Mouse (Mus musculus): ENCODE results near the gene Camsap1. TPM values are rescaled to one million over a fixed set of nuclear protein-coding genes. Genes with fewer than 3 reads are reported as not detected.
A peak's percentile ranks its signal among the peaks of the same experiment; 100 is the strongest.

Camsap1 gene
- total and polyA plus RNA-seq, 3 experiments: 6.2 to 22.1 (median 17.2) TPM

GRCm38 (mm10) chr2:25914821-25915220 lies 68.3 kb downstream of the Camsap1 start:
- H3K36me3 ChIP-seq (replicated peaks in 1 of 2; ENCODE audit: control insufficient read depth in 1 of 2, insufficient read depth in 1 of 2, low read length in 1 of 2): no peaks in the 10 kb centered on the region
- peaks cover 0 to 12% of the 10 kb centered on the region in 2 experiments; a peak in 2 of 4 replicates for H3K4me1 ChIP-seq (ENCODE audit: control insufficient read depth in 1 of 2, insufficient read depth in 2 of 2)
- H3K4me3 ChIP-seq (replicated peaks in 1 of 3; ENCODE audit: low read depth in 2 of 3, low read length in 2 of 3, poor library complexity in 1 of 3): no peak overlapping the region
- no peak overlapping the region for H3K4me2 ChIP-seq (ENCODE audit: insufficient read depth, low read depth, poor library complexity, severe bottlenecking)
- no peak overlapping the region for H3K9ac ChIP-seq (ENCODE audit: insufficient read depth, low read depth)
- no peaks in the 10 kb centered on the region for H3K79me2 ChIP-seq (replicated peaks; ENCODE audit: control insufficient read depth, extremely low read depth, insufficient read depth, poor library complexity, severe bottlenecking)
- in situ Hi-C loops (cut with MboI; ENCODE audit: low pct_ligation_motif_present, low pct_unique_long_range_greater_than_20kb, low sequenced_read_pairs) (no loop called here), dilution Hi-C loops (cut with MboI; ENCODE audit: extremely low pct_ligation_motif_present, extremely low pct_unique_long_range_greater_than_20kb, low sequenced_read_pairs) (no loop called here)
- no peak overlapping the region for H3K27ac ChIP-seq (ENCODE audit: insufficient read depth, low read depth)
- DNase-seq (ENCODE audit: extremely low read depth): no peak
- H3K9me3 ChIP-seq (replicated peaks; ENCODE audit: low read length): no peaks in the 10 kb centered on the region
- no peak for TF ChIP-seq ZC3H11A (IDR thresholded peaks at IDR 0.05; ENCODE audit: low read depth, low read length)
- TF ChIP-seq TBP (conservative IDR thresholded peaks at IDR 0.05; ENCODE audit: low read depth, low read length): no peak
- TF ChIP-seq RAD21 (IDR thresholded peaks at IDR 0.05; ENCODE audit: low read depth, low read length): no peak
- TF ChIP-seq JUND (conservative IDR thresholded peaks at IDR 0.05; ENCODE audit: low read depth, low read length): no peak
- TF ChIP-seq HCFC1 (IDR thresholded peaks at IDR 0.05; ENCODE audit: low read depth, low read length): no peak
- no peak for TF ChIP-seq JUN (IDR thresholded peaks at IDR 0.05; ENCODE audit: insufficient read depth, low read depth, low read length)
- no peak for TF ChIP-seq UBTF (IDR thresholded peaks at IDR 0.05; ENCODE audit: low read depth, low read length)
- H3K27me3 ChIP-seq (replicated peaks): peaks cover 18% of the 10 kb centered on the region

GRCm38 (mm10) chr2:25914201-25914600 lies 68.9 kb downstream of the Camsap1 start:
- H3K27me3 ChIP-seq (replicated peaks): peaks cover 21% of the 10 kb centered on the region
- no peak for DNase-seq (ENCODE audit: extremely low read depth)
- no peak overlapping the region for H3K27ac ChIP-seq (ENCODE audit: insufficient read depth, low read depth)
- H3K9ac ChIP-seq (ENCODE audit: insufficient read depth, low read depth): no peak overlapping the region
- dilution Hi-C loops (cut with MboI; ENCODE audit: extremely low pct_ligation_motif_present, extremely low pct_unique_long_range_greater_than_20kb, low sequenced_read_pairs) (no loop called here), in situ Hi-C loops (cut with MboI; ENCODE audit: low pct_ligation_motif_present, low pct_unique_long_range_greater_than_20kb, low sequenced_read_pairs) (no loop called here)
- no peak overlapping the region for H3K4me2 ChIP-seq (ENCODE audit: insufficient read depth, low read depth, poor library complexity, severe bottlenecking)
- H3K4me3 ChIP-seq (replicated peaks in 1 of 3; ENCODE audit: low read depth in 2 of 3, low read length in 2 of 3, poor library complexity in 1 of 3): no peak overlapping the region
- H3K4me1 ChIP-seq (ENCODE audit: control insufficient read depth in 1 of 2, insufficient read depth in 2 of 2): peaks cover 0 to 12% of the 10 kb centered on the region in 2 experiments; a peak in 2 of 4 replicates
- H3K79me2 ChIP-seq (replicated peaks; ENCODE audit: control insufficient read depth, extremely low read depth, insufficient read depth, poor library complexity, severe bottlenecking): no peaks in the 10 kb centered on the region
- H3K36me3 ChIP-seq (replicated peaks in 1 of 2; ENCODE audit: control insufficient read depth in 1 of 2, insufficient read depth in 1 of 2, low read length in 1 of 2): no peaks in the 10 kb centered on the region
- TF ChIP-seq USF1 (IDR thresholded peaks at IDR 0.05; ENCODE audit: low read depth, low read length) (no peak), SMC3 (IDR thresholded peaks at IDR 0.05; ENCODE audit: low read depth, low read length) (peak; percentile 13; the same call in 1 of the 2 replicates), EP300 (IDR thresholded peaks at IDR 0.05; ENCODE audit: low read length) (no peak), CTCF (conservative IDR thresholded peaks at IDR 0.05 in 1 of 2, IDR thresholded peaks at IDR 0.05 in 1 of 2; ENCODE audit: low read depth in 2 of 2, low read length in 2 of 2) (peak in 1 of 2 experiments; percentile 47; a peak in 2 of 4 replicates), RAD21 (IDR thresholded peaks at IDR 0.05; ENCODE audit: low read depth, low read length) (peak; percentile 43), BHLHE40 (IDR thresholded peaks at IDR 0.05; ENCODE audit: low read depth, low read length) (no peak), JUND (conservative IDR thresholded peaks at IDR 0.05; ENCODE audit: low read depth, low read length) (no peak)
- no peaks in the 10 kb centered on the region for H3K9me3 ChIP-seq (replicated peaks; ENCODE audit: low read length)

DNA sequence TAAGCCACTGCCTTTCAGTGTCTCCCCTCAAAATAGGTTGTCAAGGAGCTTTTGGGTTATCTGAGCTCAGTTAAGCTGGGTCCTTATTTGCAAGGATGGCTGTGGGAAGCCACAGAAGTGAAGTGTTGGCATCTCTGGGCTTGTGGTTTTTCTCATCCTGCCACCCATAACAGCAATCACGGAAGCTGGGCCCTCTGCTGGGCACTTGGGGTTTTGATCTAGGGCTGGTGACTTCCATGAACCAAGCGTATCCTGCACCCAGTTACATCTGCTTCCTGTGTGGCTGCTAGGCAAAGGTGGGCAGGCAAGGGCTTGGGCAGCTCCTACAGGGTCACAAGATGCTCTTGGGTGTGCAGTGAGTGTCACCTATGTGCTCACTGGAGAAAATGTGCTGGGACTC lies 69.8 kb downstream of the Camsap1 start:
- Histone ChIP-seq H3K9me3 (replicated peaks; ENCODE audit: low read length) (no peaks in the 10 kb centered on the region), H3K4me1 (ENCODE audit: control insufficient read depth in 1 of 2, insufficient read depth in 2 of 2) (peaks cover 0 to 12% of the 10 kb centered on the region in 2 experiments; a peak in 2 of 4 replicates), H3K4me2 (ENCODE audit: insufficient read depth, low read depth, poor library complexity, severe bottlenecking) (no peak overlapping the region), H3K27ac (ENCODE audit: insufficient read depth, low read depth) (no peak overlapping the region), H3K27me3 (replicated peaks) (peaks cover 25% of the 10 kb centered on the region), H3K79me2 (replicated peaks; ENCODE audit: control insufficient read depth, extremely low read depth, insufficient read depth, poor library complexity, severe bottlenecking) (no peaks in the 10 kb centered on the region), H3K9ac (ENCODE audit: insufficient read depth, low read depth) (no peak overlapping the region), H3K36me3 (replicated peaks in 1 of 2; ENCODE audit: control insufficient read depth in 1 of 2, insufficient read depth in 1 of 2, low read length in 1 of 2) (no peaks in the 10 kb centered on the region), H3K4me3 (replicated peaks in 1 of 3; ENCODE audit: low read depth in 2 of 3, low read length in 2 of 3, poor library complexity in 1 of 3) (no peak overlapping the region)
- dilution Hi-C loops (cut with MboI; ENCODE audit: extremely low pct_ligation_motif_present, extremely low pct_unique_long_range_greater_than_20kb, low sequenced_read_pairs): no loop called here
- DNase-seq (ENCODE audit: extremely low read depth): peak; percentile 23
- TF ChIP-seq SMC3 (IDR thresholded peaks at IDR 0.05; ENCODE audit: low read depth, low read length) (peak; percentile 63), IRF4 (IDR thresholded peaks at IDR 0.05; ENCODE audit: low read depth, low read length) (no peak), ELF1 (IDR thresholded peaks at IDR 0.05; ENCODE audit: low read depth, low read length) (peak; percentile 15; the same call in 1 of the 2 replicates), TCF12 (IDR thresholded peaks at IDR 0.05; ENCODE audit: low read depth, low read length) (no peak), ZNF384 (IDR thresholded peaks at IDR 0.05; ENCODE audit: low read depth, low read length) (no peak), RAD21 (IDR thresholded peaks at IDR 0.05; ENCODE audit: low read depth, low read length) (peak; percentile 33), POLR2A (IDR thresholded peaks at IDR 0.05; ENCODE audit: low read depth, low read length) (no peak), JUND (conservative IDR thresholded peaks at IDR 0.05; ENCODE audit: low read depth, low read length) (no peak), CHD1 (IDR thresholded peaks at IDR 0.05; ENCODE audit: low read depth, low read length) (no peak), CTCF (conservative IDR thresholded peaks at IDR 0.05 in 1 of 2, IDR thresholded peaks at IDR 0.05 in 1 of 2; ENCODE audit: low read depth in 2 of 2, low read length in 2 of 2) (peak in 1 of 2 experiments; percentile 62; a peak in 2 of 4 replicates)
- in situ Hi-C loops (cut with MboI; ENCODE audit: low pct_ligation_motif_present, low pct_unique_long_range_greater_than_20kb, low sequenced_read_pairs): no loop called here

Measured in CH12.LX (cell line).